8 mouse cellular contexts compared by ENCODE assay signal in the genomic region with DNA sequence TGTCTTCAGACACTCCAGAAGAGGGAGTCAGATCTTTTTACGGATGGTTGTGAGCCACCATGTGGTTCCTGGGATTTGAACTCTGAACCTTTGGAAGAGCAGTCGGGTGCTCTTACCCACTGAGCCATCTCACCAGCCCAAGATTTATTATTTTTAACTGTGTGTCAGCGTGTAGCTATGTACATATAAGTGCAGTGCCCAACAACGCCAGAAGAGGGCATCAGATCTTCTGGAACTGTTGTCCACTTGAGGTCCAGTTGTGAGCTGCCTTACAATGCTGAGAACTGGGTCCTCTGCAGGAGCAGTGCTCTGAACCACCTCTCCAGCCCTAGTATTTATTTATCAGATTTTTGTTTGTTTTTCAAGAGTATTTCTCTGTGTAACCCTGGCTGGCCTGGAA. TPM values are rescaled to one million over a fixed set of nuclear protein-coding genes. Genes with fewer than 3 reads are reported as not detected.
A peak's percentile ranks its signal among the peaks of the same experiment; 100 is the strongest.
DNase-seq lines count a peak whose midpoint lies in the region; ATAC-seq and TF ChIP-seq lines count a peak whose summit lies in the region.
"Not testable (repeated sequence)": the region's sequence is repeated elsewhere in the genome, so short reads cannot be mapped to it uniquely, and the experiment has no call there.

No protein-coding gene starts in this region.

- peak; percentile 40 for DNase-seq in 3134 (ENCODE audit: extremely low read depth, insufficient read length, low spot score)
- peak; percentile 41 for DNase-seq in MEL (ENCODE audit: low read depth, low spot score)
- peak; percentile 65 to 74 for DNase-seq in cerebellum, postnatal 10 days
- DNase-seq in forebrain, postnatal 0 days: peak; percentile 41
- not testable (repeated sequence) for DNase-seq in layer of hippocampus, adult 2 months (ENCODE audit: low spot score in 2 of 2)
- peak; percentile 28 for DNase-seq in lung, postnatal 0 days (ENCODE audit: low spot score)
- peak; percentile 29 for DNase-seq in retina, postnatal 7 days (ENCODE audit: low read depth, low spot score)

- TF ChIP-seq EP300 in MEL (IDR thresholded peaks at IDR 0.05; ENCODE audit: low read depth in 1 of 2, low read length in 2 of 2); lung, postnatal 0 days (IDR thresholded peaks at IDR 0.05): not testable (repeated sequence)

- H3K4me1 ChIP-seq in MEL (ENCODE audit: control insufficient read depth in 1 of 2, insufficient read depth in 2 of 2, low read length in 2 of 2): peaks cover 15 to 46% of the 10 kb centered on the region in 2 experiments
- H3K4me1 ChIP-seq in forebrain, postnatal 0 days (ENCODE audit: insufficient read depth); intestine, postnatal 0 days (replicated peaks; ENCODE audit: control insufficient read depth, insufficient read depth, low read length); lung, postnatal 0 days (ENCODE audit: insufficient read depth, low read depth, low read length): not testable (repeated sequence)

- H3K9ac ChIP-seq in MEL (ENCODE audit: control insufficient read depth, low read depth, low read length, poor library complexity, severe bottlenecking); forebrain, postnatal 0 days; intestine, postnatal 0 days (ENCODE audit: low read depth, low read length); lung, postnatal 0 days (replicated peaks; ENCODE audit: low read depth): not testable (repeated sequence)

- peaks cover 12% of the 10 kb centered on the region for H3K79me2 ChIP-seq in MEL (ENCODE audit: control insufficient read depth, insufficient read depth, low read length, poor library complexity)

- H3K27me3 ChIP-seq in MEL (ENCODE audit: control insufficient read depth in 1 of 2, insufficient read depth in 2 of 2, low read length in 2 of 2); forebrain, postnatal 0 days (ENCODE audit: insufficient read depth, low read length); intestine, postnatal 0 days (replicated peaks; ENCODE audit: control insufficient read depth, insufficient read depth, low read length); lung, postnatal 0 days (replicated peaks; ENCODE audit: insufficient read depth, low read length): not testable (repeated sequence)

- H3K27ac ChIP-seq in MEL (ENCODE audit: control insufficient read depth, low read depth, low read length); forebrain, postnatal 0 days (ENCODE audit: low read depth, low read length); intestine, postnatal 0 days (ENCODE audit: low read depth, low read length); layer of hippocampus, adult 2 months; lung, postnatal 0 days (ENCODE audit: low read length): not testable (repeated sequence)

- H3K9me3 ChIP-seq in MEL (replicated peaks; ENCODE audit: insufficient read depth, low read length); forebrain, postnatal 0 days (ENCODE audit: low read length); intestine, postnatal 0 days (ENCODE audit: control insufficient read depth); lung, postnatal 0 days (ENCODE audit: low read length): not testable (repeated sequence)

- TF ChIP-seq CTCF in MEL (IDR thresholded peaks at IDR 0.05 in 2 of 3, conservative IDR thresholded peaks at IDR 0.05 in 1 of 3; ENCODE audit: control insufficient read depth in 1 of 3, insufficient read depth in 1 of 3, low read depth in 2 of 3, low read length in 3 of 3, poor library complexity in 1 of 3, severe bottlenecking in 1 of 3): peak; percentile 35 to 50 (median 43)
- TF ChIP-seq CTCF in forebrain, postnatal 0 days (IDR thresholded peaks at IDR 0.05; ENCODE audit: low read depth): peak; percentile 55
- peak; percentile 58 for TF ChIP-seq CTCF in intestine, postnatal 0 days (IDR thresholded peaks at IDR 0.05; ENCODE audit: low read depth)
- peak; percentile 67 for TF ChIP-seq CTCF in layer of hippocampus, adult 2 months (conservative IDR thresholded peaks at IDR 0.05)
- TF ChIP-seq CTCF in lung, postnatal 0 days (IDR thresholded peaks at IDR 0.05): peak; percentile 55

- TF ChIP-seq RAD21 in MEL (IDR thresholded peaks at IDR 0.05; ENCODE audit: low read depth, low read length): not testable (repeated sequence)

- peaks cover 11 to 40% of the 10 kb centered on the region in 2 experiments for H3K36me3 ChIP-seq in MEL (ENCODE audit: control insufficient read depth in 1 of 2, insufficient read depth in 2 of 2, low read length in 2 of 2)
- H3K36me3 ChIP-seq in forebrain, postnatal 0 days (ENCODE audit: insufficient read depth): peaks cover 60% of the 10 kb centered on the region
- peaks cover 57% of the 10 kb centered on the region for H3K36me3 ChIP-seq in intestine, postnatal 0 days (ENCODE audit: control insufficient read depth, insufficient read depth)
- H3K36me3 ChIP-seq in lung, postnatal 0 days (ENCODE audit: insufficient read depth, low read length): peaks cover 32% of the 10 kb centered on the region

- not testable (repeated sequence) for TF ChIP-seq POLR2A in MEL (IDR thresholded peaks at IDR 0.05; ENCODE audit: control insufficient read depth in 1 of 2, insufficient read depth in 1 of 2, low read depth in 1 of 2, low read length in 2 of 2, poor library complexity in 1 of 2)

- WGBS in forebrain, postnatal 0 days: 86% methylated on average over 4 of the region's 4 CpGs
- 81% methylated on average over 4 of the region's 4 CpGs for WGBS in intestine, postnatal 0 days
- 82% methylated on average over 4 of the region's 4 CpGs for WGBS in lung, postnatal 0 days

- H3K4me2 ChIP-seq in forebrain, postnatal 0 days (ENCODE audit: low read depth); intestine, postnatal 0 days (replicated peaks; ENCODE audit: low read depth); lung, postnatal 0 days (replicated peaks; ENCODE audit: low read depth, low read length): not testable (repeated sequence)

- not testable (repeated sequence) for H3K4me3 ChIP-seq in MEL (ENCODE audit: control insufficient read depth in 1 of 2, insufficient read depth in 1 of 2, low read depth in 2 of 2, low read length in 2 of 2); forebrain, postnatal 0 days (ENCODE audit: low read depth, low read length); intestine, postnatal 0 days (ENCODE audit: low read depth, low read length); layer of hippocampus, adult 2 months; lung, postnatal 0 days (ENCODE audit: low read depth, low read length)

- not testable (repeated sequence) for ATAC-seq in forebrain, postnatal 0 days; intestine, postnatal 0 days; lung, postnatal 0 days

TF ChIP-seq in MEL, 35 proteins besides CTCF, POLR2A, EP300 and RAD21:
- TF ChIP-seq SMC3 (IDR thresholded peaks at IDR 0.05; ENCODE audit: low read depth, low read length): 0 out of 2 replicates have a peak, but pooled peaks have one; percentile 19
- TF ChIP-seq TBP (IDR thresholded peaks at IDR 0.05; ENCODE audit: low read depth, low read length): peak; percentile 86
TF ChIP-seq in MEL: peak in this region for 2; not testable (repeated sequence) for 33.

RNA-seq across cellular contexts. Expression of gene Atp6v0a2, which starts 6.7 kb away (rescaled TPM):
- 22.3 and 31.0 TPM in 2 replicates for total RNA-seq in MEL (2012; rRNA removed)
- 10 to 100 TPM in 1 of 2 experiments, not detected in 1; 30.0 TPM for polyA plus RNA-seq in MEL (2012; ENCODE audit: insufficient read depth in 1 of 2, insufficient read length in 2 of 2, low read depth in 1 of 2, low replicate concordance in 2 of 2, missing spikeins in 1 of 2)
- total RNA-seq in forebrain, postnatal 0 days (2014; rRNA removed): 18.0 and 21.2 TPM in 2 replicates
- polyA plus RNA-seq in forebrain, postnatal 0 days (2015; fragmentation: Nextera tagmentation; extraction: Ambion mirVana): 13.9 and 20.1 TPM in 2 replicates
- 57.5 and 58.5 TPM in 2 replicates for polyA plus RNA-seq in intestine, postnatal 0 days (2015; fragmentation: Nextera tagmentation; extraction: Ambion mirVana)
- 10 to 100 TPM; 54.3 to 63.9 TPM for total RNA-seq in layer of hippocampus, adult 2 months (2021)
- 23.8 and 26.8 TPM in 2 replicates for polyA plus RNA-seq in lung, postnatal 0 days (2015; fragmentation: Nextera tagmentation; extraction: Ambion mirVana)

RNA-seq across cellular contexts. Expression of gene Gtf2h3, which starts 56.1 kb away (rescaled TPM):
- total RNA-seq in MEL (2012; rRNA removed): 88.2 and 116 TPM in 2 replicates
- polyA plus RNA-seq in MEL (2012; ENCODE audit: insufficient read depth in 1 of 2, insufficient read length in 2 of 2, low read depth in 1 of 2, low replicate concordance in 2 of 2, missing spikeins in 1 of 2): 10 to 100 TPM in 1 of 2 experiments, not detected in 1; 86.1 TPM
- total RNA-seq in forebrain, postnatal 0 days (2014; rRNA removed): 33.2 and 38.9 TPM in 2 replicates
- polyA plus RNA-seq in forebrain, postnatal 0 days (2015; fragmentation: Nextera tagmentation; extraction: Ambion mirVana): 26.1 and 35.0 TPM in 2 replicates
- polyA plus RNA-seq in intestine, postnatal 0 days (2015; fragmentation: Nextera tagmentation; extraction: Ambion mirVana): 15.9 and 17.3 TPM in 2 replicates
- total RNA-seq in layer of hippocampus, adult 2 months (2021): 10 to 100 TPM; 31.7 to 35.7 TPM
- 23.5 and 25.3 TPM in 2 replicates for polyA plus RNA-seq in lung, postnatal 0 days (2015; fragmentation: Nextera tagmentation; extraction: Ambion mirVana)

RNA-seq across cellular contexts. Expression of gene Eif2b1, which starts 56.1 kb away (rescaled TPM):
- 96.6 and 119 TPM in 2 replicates for total RNA-seq in MEL (2012; rRNA removed)
- 100 to 1,000 TPM; 126 to 599 TPM for polyA plus RNA-seq in MEL (2012; ENCODE audit: insufficient read depth in 1 of 2, insufficient read length in 2 of 2, low read depth in 1 of 2, low replicate concordance in 2 of 2, missing spikeins in 1 of 2)
- 39.9 and 55.1 TPM in 2 replicates for total RNA-seq in forebrain, postnatal 0 days (2014; rRNA removed)
- 59.3 and 64.1 TPM in 2 replicates for polyA plus RNA-seq in forebrain, postnatal 0 days (2015; fragmentation: Nextera tagmentation; extraction: Ambion mirVana)
- 37.3 and 39.0 TPM in 2 replicates for polyA plus RNA-seq in intestine, postnatal 0 days (2015; fragmentation: Nextera tagmentation; extraction: Ambion mirVana)
- total RNA-seq in layer of hippocampus, adult 2 months (2021): 10 to 100 TPM; 36.7 to 36.8 TPM
- polyA plus RNA-seq in lung, postnatal 0 days (2015; fragmentation: Nextera tagmentation; extraction: Ambion mirVana): 44.4 and 46.6 TPM in 2 replicates
